ENCODE assay signal across 26 mouse cellular contexts in genomic region chr11:103666907-103667426, GRCm38 (mm10). TPM values are rescaled to one million over a fixed set of nuclear protein-coding genes. Genes with fewer than 3 reads are reported as not detected.
DNase-seq lines count a peak whose midpoint lies in the region; ATAC-seq lines count a peak whose summit lies in the region.
"Had no signal": no experiment of that assay in that cellular context is flagged by ENCODE, and none has a peak within 500 bp of the region (broad histone marks: within the 10 kb centered on the region; RNA-seq: fewer than 3 reads in every experiment).

No protein-coding gene starts in this region.

- no peaks in the 10 kb centered on the region; the same call in 1 of the 2 replicates for H3K27me3 ChIP-seq in forebrain, embryonic 15.5 days
- H3K27me3 ChIP-seq in forebrain, embryonic 12.5 days, result peaks cover 48% of the 10 kb centered on the region
- H3K27me3 ChIP-seq in midbrain, embryonic 11.5 days (ENCODE audit: control insufficient read depth, insufficient read depth, low read length), result no peaks in the 10 kb centered on the region
- peaks cover 35% of the 10 kb centered on the region for H3K27me3 ChIP-seq in midbrain, embryonic 10.5 days (ENCODE audit: low read depth, poor library complexity, severe bottlenecking)
- no peaks in the 10 kb centered on the region for H3K27me3 ChIP-seq in midbrain, embryonic 15.5 days (replicated peaks)
- no peaks in the 10 kb centered on the region for H3K27me3 ChIP-seq in neural tube, embryonic 15.5 days (replicated peaks)
- H3K27me3 ChIP-seq: limb, embryonic 13.5 days had no signal

- H3K4me1 ChIP-seq in forebrain, embryonic 15.5 days, result peaks cover 29% of the 10 kb centered on the region
- H3K4me1 ChIP-seq in forebrain, embryonic 12.5 days, result peaks cover 19% of the 10 kb centered on the region
- H3K4me1 ChIP-seq in midbrain, embryonic 11.5 days (ENCODE audit: control insufficient read depth, insufficient read depth, low read length), result peaks cover 13% of the 10 kb centered on the region
- H3K4me1 ChIP-seq in midbrain, embryonic 10.5 days, result peaks cover 25% of the 10 kb centered on the region
- peaks cover 28% of the 10 kb centered on the region for H3K4me1 ChIP-seq in midbrain, embryonic 15.5 days
- peaks cover 21% of the 10 kb centered on the region for H3K4me1 ChIP-seq in neural tube, embryonic 15.5 days
- H3K4me1 ChIP-seq: liver, embryonic 12.5 days had no signal

- no peaks in the 10 kb centered on the region for H3K36me3 ChIP-seq in forebrain, embryonic 15.5 days
- H3K36me3 ChIP-seq in forebrain, embryonic 12.5 days (replicated peaks), result no peaks in the 10 kb centered on the region
- no peaks in the 10 kb centered on the region for H3K36me3 ChIP-seq in midbrain, embryonic 11.5 days (ENCODE audit: control insufficient read depth, insufficient read depth, low read length)
- H3K36me3 ChIP-seq in midbrain, embryonic 10.5 days, result no peaks in the 10 kb centered on the region
- no peaks in the 10 kb centered on the region for H3K36me3 ChIP-seq in midbrain, embryonic 15.5 days (replicated peaks)
- H3K36me3 ChIP-seq in neural tube, embryonic 15.5 days, result no peaks in the 10 kb centered on the region
- H3K36me3 ChIP-seq: heart, embryonic 12.5 days; intestine, embryonic 15.5 days; limb, embryonic 13.5 days; liver, embryonic 12.5 days had no signal

- peak; percentile 77 for DNase-seq in midbrain, embryonic 11.5 days (ENCODE audit: low spot score, missing footprints)
- DNase-seq in midbrain, embryonic 10.5 days (ENCODE audit: low spot score), result no peak
- DNase-seq in urinary bladder, postnatal 14 days (ENCODE audit: low spot score), result no peak
- DNase-seq in kidney, postnatal 25 days, result no peak
- DNase-seq: adrenal gland, postnatal 36 days; cerebellum, adult 11 months; embryo, embryonic 11 days; gastrocnemius, postnatal 14 days; heart, adult 18-20 months; heart, postnatal 10 days; kidney, adult 8-10 months; kidney, postnatal 10 days; lung, adult 18-20 months; lung, postnatal 10 days had no signal

- ATAC-seq in forebrain, embryonic 15.5 days (replicated peaks), result peak; percentile 60
- no peak for ATAC-seq in forebrain, embryonic 12.5 days (ENCODE audit: low FRiP score)
- no peak for ATAC-seq in midbrain, embryonic 11.5 days (ENCODE audit: low FRiP score)
- peak; percentile 63; the same call in 1 of the 2 replicates for ATAC-seq in midbrain, embryonic 15.5 days (replicated peaks)
- no peak for ATAC-seq in neural tube, embryonic 15.5 days (ENCODE audit: low FRiP score)
- ATAC-seq: intestine, embryonic 15.5 days; liver, embryonic 12.5 days; Patski had no signal

- peak overlapping the region; percentile 82; the same call in 1 of the 2 replicates for H3K27ac ChIP-seq in forebrain, embryonic 15.5 days (replicated peaks)
- H3K27ac ChIP-seq in forebrain, embryonic 12.5 days, result no peak overlapping the region
- H3K27ac ChIP-seq in midbrain, embryonic 11.5 days (ENCODE audit: low read depth, low read length), result no peak overlapping the region
- no peak overlapping the region for H3K27ac ChIP-seq in midbrain, embryonic 10.5 days (replicated peaks)
- no peak overlapping the region for H3K27ac ChIP-seq in midbrain, embryonic 15.5 days
- H3K27ac ChIP-seq in neural tube, embryonic 15.5 days (replicated peaks), result no peak overlapping the region
- H3K27ac ChIP-seq: intestine, embryonic 15.5 days; limb, embryonic 13.5 days; liver, embryonic 12.5 days had no signal

- 24% methylated on average over 13 of the region's 13 CpGs for WGBS in forebrain, embryonic 15.5 days
- 34% methylated on average over 13 of the region's 13 CpGs for WGBS in forebrain, embryonic 12.5 days
- 50% methylated on average over 13 of the region's 13 CpGs for WGBS in midbrain, embryonic 11.5 days
- 63% methylated on average over 13 of the region's 13 CpGs for WGBS in midbrain, embryonic 10.5 days
- 36% methylated on average over 13 of the region's 13 CpGs for WGBS in midbrain, embryonic 15.5 days
- 55% methylated on average over 13 of the region's 13 CpGs for WGBS in neural tube, embryonic 15.5 days

- H3K4me2 ChIP-seq in forebrain, embryonic 15.5 days (replicated peaks), result no peak overlapping the region; the same call in 1 of the 2 replicates
- H3K4me2 ChIP-seq in forebrain, embryonic 12.5 days, result no peak overlapping the region
- H3K4me2 ChIP-seq in midbrain, embryonic 11.5 days, result no peak overlapping the region
- H3K4me2 ChIP-seq in midbrain, embryonic 15.5 days, result no peak overlapping the region
- H3K4me2 ChIP-seq in neural tube, embryonic 15.5 days, result no peak overlapping the region
- H3K4me2 ChIP-seq: heart, embryonic 12.5 days; intestine, embryonic 15.5 days; limb, embryonic 13.5 days; liver, embryonic 12.5 days had no signal

- no peak overlapping the region for H3K4me3 ChIP-seq in forebrain, embryonic 15.5 days
- no peak overlapping the region for H3K4me3 ChIP-seq in forebrain, embryonic 12.5 days (replicated peaks)
- H3K4me3 ChIP-seq in midbrain, embryonic 11.5 days (ENCODE audit: low read depth, low read length), result no peak overlapping the region
- no peak overlapping the region for H3K4me3 ChIP-seq in midbrain, embryonic 10.5 days
- no peak overlapping the region for H3K4me3 ChIP-seq in midbrain, embryonic 15.5 days
- H3K4me3 ChIP-seq in neural tube, embryonic 15.5 days (replicated peaks), result no peak overlapping the region
- H3K4me3 ChIP-seq: heart, embryonic 12.5 days; intestine, embryonic 15.5 days; limb, embryonic 13.5 days; liver, embryonic 12.5 days had no signal

- no peaks in the 10 kb centered on the region for H3K9me3 ChIP-seq in forebrain, embryonic 15.5 days
- H3K9me3 ChIP-seq in forebrain, embryonic 12.5 days, result no peaks in the 10 kb centered on the region
- no peaks in the 10 kb centered on the region for H3K9me3 ChIP-seq in midbrain, embryonic 11.5 days (ENCODE audit: control insufficient read depth, low read length)
- H3K9me3 ChIP-seq in midbrain, embryonic 10.5 days (replicated peaks), result no peaks in the 10 kb centered on the region
- H3K9me3 ChIP-seq in midbrain, embryonic 15.5 days, result no peaks in the 10 kb centered on the region
- no peaks in the 10 kb centered on the region for H3K9me3 ChIP-seq in neural tube, embryonic 15.5 days (replicated peaks)
- H3K9me3 ChIP-seq: heart, embryonic 12.5 days; intestine, embryonic 15.5 days; limb, embryonic 13.5 days; liver, embryonic 12.5 days had no signal

- no peak overlapping the region for H3K9ac ChIP-seq in forebrain, embryonic 15.5 days (replicated peaks)
- no peak overlapping the region for H3K9ac ChIP-seq in forebrain, embryonic 12.5 days
- no peak overlapping the region; the same call in 1 of the 2 replicates for H3K9ac ChIP-seq in midbrain, embryonic 11.5 days (ENCODE audit: low read length)
- no peak overlapping the region for H3K9ac ChIP-seq in midbrain, embryonic 15.5 days
- no peak overlapping the region for H3K9ac ChIP-seq in neural tube, embryonic 15.5 days (replicated peaks)
- H3K9ac ChIP-seq: heart, embryonic 12.5 days; intestine, embryonic 15.5 days; limb, embryonic 13.5 days; liver, embryonic 12.5 days had no signal

RNA-seq across cellular contexts. Expression of gene Rprml, which starts 17.6 kb away (rescaled TPM):
- polyA plus RNA-seq in forebrain, embryonic 15.5 days (2015; fragmentation: Nextera tagmentation; extraction: Ambion mirVana), result 8.8 TPM in 2 replicates
- polyA plus RNA-seq in forebrain, embryonic 12.5 days (2016; fragmentation: Nextera tagmentation; extraction: Ambion mirVana), result not detected in 2 replicates
- not detected in 2 replicates for polyA plus RNA-seq in midbrain, embryonic 11.5 days (2014; fragmentation: Nextera tagmentation; extraction: Ambion mirVana)
- polyA plus RNA-seq in midbrain, embryonic 10.5 days (2016; fragmentation: Nextera tagmentation; extraction: Ambion mirVana), result 0.14 TPM in 1 of 2 replicates, not detected in the other
- 1.1 TPM in 2 replicates for polyA plus RNA-seq in midbrain, embryonic 15.5 days (2015; fragmentation: Nextera tagmentation; extraction: Ambion mirVana)
- polyA plus RNA-seq in neural tube, embryonic 15.5 days (2015; fragmentation: Nextera tagmentation; extraction: Ambion mirVana), result 0.51 and 0.60 TPM in 2 replicates
- polyA plus RNA-seq: embryonic facial prominence, embryonic 14.5 days; hindbrain, embryonic 11.5 days; liver, embryonic 12.5 days; Patski; spleen, adult 2 months had no signal

RNA-seq across cellular contexts. Expression of gene Lyzl6, which starts 28.3 kb away (rescaled TPM):
- not detected in 2 replicates for polyA plus RNA-seq in forebrain, embryonic 15.5 days (2015; fragmentation: Nextera tagmentation; extraction: Ambion mirVana)
- not detected in 2 replicates for polyA plus RNA-seq in forebrain, embryonic 12.5 days (2016; fragmentation: Nextera tagmentation; extraction: Ambion mirVana)
- not detected in 2 replicates for polyA plus RNA-seq in midbrain, embryonic 11.5 days (2014; fragmentation: Nextera tagmentation; extraction: Ambion mirVana)
- polyA plus RNA-seq in midbrain, embryonic 10.5 days (2016; fragmentation: Nextera tagmentation; extraction: Ambion mirVana), result not detected in 2 replicates
- polyA plus RNA-seq in midbrain, embryonic 15.5 days (2015; fragmentation: Nextera tagmentation; extraction: Ambion mirVana), result not detected in 2 replicates
- polyA plus RNA-seq in neural tube, embryonic 15.5 days (2015; fragmentation: Nextera tagmentation; extraction: Ambion mirVana), result not detected in 2 replicates
- polyA plus RNA-seq: embryonic facial prominence, embryonic 14.5 days; heart, embryonic 12.5 days; hindbrain, embryonic 11.5 days; intestine, embryonic 15.5 days; limb, embryonic 13.5 days; liver, embryonic 12.5 days; Patski; spleen, adult 2 months had no signal

RNA-seq across cellular contexts. Expression of gene Gosr2, which starts 30.7 kb away (rescaled TPM):
- polyA plus RNA-seq in forebrain, embryonic 15.5 days (2015; fragmentation: Nextera tagmentation; extraction: Ambion mirVana), result 103 TPM in 2 replicates
- polyA plus RNA-seq in forebrain, embryonic 12.5 days (2016; fragmentation: Nextera tagmentation; extraction: Ambion mirVana), result 95.2 and 95.4 TPM in 2 replicates
- 87.8 and 90.9 TPM in 2 replicates for polyA plus RNA-seq in midbrain, embryonic 11.5 days (2014; fragmentation: Nextera tagmentation; extraction: Ambion mirVana)
- 95.6 and 105 TPM in 2 replicates for polyA plus RNA-seq in midbrain, embryonic 10.5 days (2016; fragmentation: Nextera tagmentation; extraction: Ambion mirVana)
- 90.3 and 92.5 TPM in 2 replicates for polyA plus RNA-seq in midbrain, embryonic 15.5 days (2015; fragmentation: Nextera tagmentation; extraction: Ambion mirVana)
- 80.7 and 84.0 TPM in 2 replicates for polyA plus RNA-seq in neural tube, embryonic 15.5 days (2015; fragmentation: Nextera tagmentation; extraction: Ambion mirVana)

RNA-seq across cellular contexts. Expression of gene Gm884, which starts 46.0 kb away (rescaled TPM):
- not detected in 2 replicates for polyA plus RNA-seq in forebrain, embryonic 15.5 days (2015; fragmentation: Nextera tagmentation; extraction: Ambion mirVana)
- polyA plus RNA-seq in forebrain, embryonic 12.5 days (2016; fragmentation: Nextera tagmentation; extraction: Ambion mirVana), result not detected in 2 replicates
- not detected in 2 replicates for polyA plus RNA-seq in midbrain, embryonic 11.5 days (2014; fragmentation: Nextera tagmentation; extraction: Ambion mirVana)
- polyA plus RNA-seq in midbrain, embryonic 10.5 days (2016; fragmentation: Nextera tagmentation; extraction: Ambion mirVana), result not detected in 2 replicates
- polyA plus RNA-seq in midbrain, embryonic 15.5 days (2015; fragmentation: Nextera tagmentation; extraction: Ambion mirVana), result not detected in 2 replicates
- polyA plus RNA-seq in neural tube, embryonic 15.5 days (2015; fragmentation: Nextera tagmentation; extraction: Ambion mirVana), result not detected in 2 replicates
- polyA plus RNA-seq: embryonic facial prominence, embryonic 14.5 days; heart, embryonic 12.5 days; hindbrain, embryonic 11.5 days; intestine, embryonic 15.5 days; limb, embryonic 13.5 days; liver, embryonic 12.5 days; Patski; spleen, adult 2 months had no signal

Comparison
In these comparisons a context has a peak if more than half of its experiments do, and no peak if none do; other contexts are left out.
1. ATAC-seq: peak in forebrain, embryonic 15.5 days (single experiment) and midbrain, embryonic 15.5 days (single experiment); none in forebrain, embryonic 12.5 days (single experiment), midbrain, embryonic 11.5 days (single experiment) and neural tube, embryonic 15.5 days (single experiment).